Mouse (Mus musculus): ENCODE results near the gene Il22ra2.

Il22ra2 gene

DNA sequence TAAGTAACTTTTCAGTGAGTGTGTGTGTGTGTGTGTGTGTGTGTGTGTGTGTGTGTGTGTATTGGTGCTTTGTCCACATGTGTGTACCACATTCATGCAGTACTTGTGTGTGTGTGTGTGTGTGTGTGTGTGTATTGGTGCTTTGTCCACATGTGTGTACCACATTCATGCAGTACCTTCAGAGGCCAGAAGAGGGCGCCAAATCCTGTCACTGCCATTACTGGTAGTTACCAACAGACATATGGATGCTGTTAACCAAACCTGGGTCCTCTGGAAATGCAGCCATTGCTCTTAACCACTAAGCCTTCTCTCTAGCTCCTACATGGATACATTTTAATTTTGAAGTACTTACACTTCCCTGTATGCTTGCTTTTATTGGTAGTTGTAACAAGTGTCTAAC, 20.3 kb upstream of the Il22ra2 start:
- DNase-seq: peak; percentile 17 to 28

DNA sequence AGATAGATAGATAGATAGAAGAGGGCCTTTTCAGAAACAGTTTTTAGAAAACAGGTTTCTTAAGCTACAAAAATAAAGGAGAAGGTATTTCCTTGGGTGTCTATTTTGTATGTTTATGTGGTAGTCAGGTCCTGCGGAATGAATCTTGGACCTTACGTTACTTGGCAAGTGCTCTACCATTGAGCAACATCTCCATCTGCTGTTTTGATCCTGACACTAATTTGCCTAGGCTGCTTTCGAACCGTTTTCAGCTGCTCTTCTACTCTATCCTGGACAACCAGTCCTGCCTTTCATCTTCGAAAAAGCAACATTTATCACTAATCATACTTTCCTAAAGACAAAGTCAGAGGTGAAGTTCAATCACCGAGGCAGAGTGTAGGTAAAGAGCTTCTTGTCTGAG, 18.6 kb upstream of the Il22ra2 start:
- DNase-seq: no peak

DNA sequence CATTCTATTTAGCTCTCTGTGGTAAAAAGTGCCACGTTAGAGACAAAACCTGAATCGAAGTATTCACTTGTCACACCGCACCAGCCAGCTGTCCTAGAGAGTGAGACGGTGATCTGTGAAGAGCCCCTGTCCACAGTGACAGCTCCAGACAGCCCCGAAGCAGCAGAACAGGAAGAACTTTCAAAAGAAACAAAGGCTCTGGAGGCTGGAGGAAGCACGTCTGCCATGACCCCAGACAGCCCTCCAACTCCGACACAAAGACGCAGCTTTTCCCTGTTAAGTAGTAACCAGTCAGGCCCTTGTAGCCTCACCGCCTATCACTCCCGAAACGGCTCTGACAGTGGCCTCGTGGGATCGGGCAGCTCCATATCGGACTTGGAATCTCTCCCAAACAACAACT, 12.7 kb upstream of the Il22ra2 start:
- DNase-seq: no peak

GRCm38 (mm10) chr10:19611616-19612015, 10.2 kb upstream of the Il22ra2 start:
- no peak for DNase-seq

- no peak for DNase-seq
Observed at GRCm38 (mm10) chr10:19613111-19613753, 8.6 kb upstream of the Il22ra2 start.

DNA sequence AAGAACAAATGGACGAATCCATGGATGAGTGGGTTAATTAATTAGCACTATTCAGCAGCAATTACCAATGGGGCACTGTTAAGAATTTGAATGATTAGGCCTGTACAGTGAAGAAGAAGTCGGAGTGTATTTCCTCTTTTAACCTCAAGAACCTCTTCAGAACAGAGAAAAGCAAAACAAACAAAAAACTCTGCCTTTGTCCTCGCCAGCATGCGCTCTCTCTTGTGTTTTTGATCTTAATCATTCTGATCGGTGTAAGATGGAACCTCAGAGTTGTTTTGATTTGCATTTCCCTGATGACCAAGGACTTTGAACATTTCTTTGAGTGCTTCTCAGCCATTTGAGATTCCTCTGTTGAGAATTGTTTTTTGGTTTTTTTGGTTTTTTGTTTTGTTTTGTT, 2.1 kb upstream of the Il22ra2 start:
- DNase-seq: no peak

DNA sequence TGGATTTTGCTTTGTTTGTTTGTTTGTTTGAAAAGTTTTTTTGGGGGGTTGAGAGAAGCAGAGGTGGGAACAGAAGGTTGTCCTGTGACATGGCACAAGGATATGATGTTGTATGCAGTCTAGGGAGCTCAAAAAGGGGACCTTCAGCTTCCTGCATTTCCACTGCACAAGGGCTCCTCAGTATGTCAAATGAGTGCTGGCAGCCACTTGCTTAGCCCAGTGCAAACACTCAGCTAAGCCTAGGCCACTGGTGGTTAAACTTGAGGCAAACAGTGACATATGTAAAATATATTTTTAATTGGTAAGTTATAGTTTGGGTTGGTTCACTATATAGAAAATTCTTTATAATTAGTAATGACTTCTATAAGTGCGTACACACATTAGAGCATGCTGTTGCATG, 2.8 kb downstream of the Il22ra2 start:
- DNase-seq: no peak

- DNase-seq: no peak
Observed at GRCm38 (mm10) chr10:19627342-19627741, 5.5 kb downstream of the Il22ra2 start.

DNA sequence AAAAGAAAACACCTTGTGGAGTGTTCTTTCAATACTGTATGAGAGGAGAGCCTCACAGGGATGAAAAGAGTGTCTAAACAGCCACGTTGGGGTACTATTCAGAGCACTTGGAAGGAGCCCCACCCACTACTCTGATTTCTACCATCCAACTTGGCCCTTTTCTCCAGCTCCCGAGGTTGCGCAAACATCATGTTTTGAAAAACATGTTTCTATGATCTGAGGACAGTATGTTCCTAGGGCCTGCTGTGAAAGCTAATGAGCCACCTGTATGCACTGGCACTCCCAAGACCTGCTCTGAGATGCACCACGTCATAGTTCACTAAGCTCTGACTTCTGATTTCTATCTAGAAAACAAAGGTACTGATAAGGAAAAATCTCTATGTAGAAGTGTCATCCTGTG, 6.0 kb downstream of the Il22ra2 start:
- no peak for DNase-seq

- DNase-seq: no peak
Observed at GRCm38 (mm10) chr10:19631616-19632195, 9.9 kb downstream of the Il22ra2 start.

DNA sequence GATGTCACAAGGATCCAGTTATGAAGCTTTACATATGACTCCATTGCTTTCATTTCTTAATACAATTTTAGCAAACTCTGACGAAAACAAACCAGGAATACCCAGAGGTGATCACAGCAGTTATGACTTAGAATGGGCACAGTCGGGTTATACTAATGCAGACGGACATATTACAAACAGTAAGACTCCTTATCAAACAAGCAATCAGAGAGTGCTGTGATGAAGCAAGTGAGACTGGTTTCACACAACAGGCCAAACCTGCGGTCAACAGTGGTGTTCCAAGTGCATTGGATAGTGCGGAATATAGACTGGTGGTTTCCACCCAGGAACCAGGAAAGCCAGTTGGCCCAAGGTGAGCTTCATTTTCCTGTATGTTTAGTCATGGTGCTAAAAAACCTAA, 17.1 kb downstream of the Il22ra2 start:
- no peak for DNase-seq

GRCm38 (mm10) chr10:19639630-19640029, 17.8 kb downstream of the Il22ra2 start:
- DNase-seq: no peak

DNA sequence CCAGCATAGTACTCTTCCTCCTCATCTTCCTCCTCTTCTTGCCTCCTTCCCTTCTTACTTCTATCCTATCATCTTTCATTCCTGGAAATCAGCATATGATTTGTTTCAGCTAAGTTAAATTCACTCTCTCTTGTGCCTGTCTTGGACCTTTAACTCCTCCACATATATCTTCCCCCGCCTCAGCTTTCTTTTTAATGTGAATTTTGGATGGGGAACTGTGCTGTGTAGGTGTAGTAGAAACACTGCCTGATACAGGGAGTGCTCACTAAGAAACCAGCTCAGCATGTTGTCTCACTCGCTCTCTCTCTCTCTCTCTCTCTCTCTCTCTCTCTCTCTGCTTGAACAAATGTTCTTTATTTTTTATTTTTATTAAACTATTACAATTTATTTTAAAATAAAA, 23.3 kb downstream of the Il22ra2 start:
- no peak for DNase-seq

- DNase-seq: no peak
Observed at GRCm38 (mm10) chr10:19657426-19657825, 35.6 kb downstream of the Il22ra2 start.

GRCm38 (mm10) chr10:19659953-19660352, 38.2 kb downstream of the Il22ra2 start:
- DNase-seq: no peak

DNA sequence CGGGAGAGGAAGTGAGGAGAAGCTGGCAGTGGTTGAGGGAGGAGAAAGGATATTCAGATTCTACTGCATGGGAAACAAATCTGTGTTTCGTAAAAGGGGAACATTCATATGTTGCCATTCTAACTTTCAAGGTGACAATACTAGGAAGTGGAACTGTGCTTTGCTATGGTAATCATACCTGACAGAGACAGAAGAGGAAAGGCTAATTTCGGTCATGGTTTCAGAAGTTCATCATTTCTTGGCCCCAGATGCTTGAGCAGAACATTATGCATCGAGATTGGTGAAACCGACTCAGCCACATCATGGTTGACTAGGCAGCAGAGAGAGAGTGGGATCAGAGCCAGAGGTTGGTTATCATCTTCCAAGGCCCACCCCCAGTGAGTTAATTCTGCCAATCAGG, 47.2 kb downstream of the Il22ra2 start:
- DNase-seq: no peak

DNA sequence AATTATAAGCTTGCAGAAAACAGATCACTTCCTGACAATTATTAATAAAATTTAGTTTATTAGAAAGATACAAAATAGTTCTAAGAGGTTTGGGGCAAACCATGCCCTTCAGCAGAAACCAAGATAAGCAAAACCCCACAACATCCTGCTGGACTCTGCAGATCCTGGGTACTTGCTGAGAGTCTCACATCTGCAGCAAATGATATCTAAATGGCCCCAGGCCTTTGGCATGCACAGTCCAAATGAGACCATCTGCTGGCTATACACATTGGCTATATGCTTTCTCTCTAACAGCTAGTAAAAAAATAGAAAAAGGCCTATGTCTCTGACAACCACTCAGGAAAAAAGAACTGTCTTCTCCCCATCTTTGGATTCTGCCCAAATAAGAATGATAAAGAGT, 50.2 kb downstream of the Il22ra2 start:
- DNase-seq: no peak

DNA sequence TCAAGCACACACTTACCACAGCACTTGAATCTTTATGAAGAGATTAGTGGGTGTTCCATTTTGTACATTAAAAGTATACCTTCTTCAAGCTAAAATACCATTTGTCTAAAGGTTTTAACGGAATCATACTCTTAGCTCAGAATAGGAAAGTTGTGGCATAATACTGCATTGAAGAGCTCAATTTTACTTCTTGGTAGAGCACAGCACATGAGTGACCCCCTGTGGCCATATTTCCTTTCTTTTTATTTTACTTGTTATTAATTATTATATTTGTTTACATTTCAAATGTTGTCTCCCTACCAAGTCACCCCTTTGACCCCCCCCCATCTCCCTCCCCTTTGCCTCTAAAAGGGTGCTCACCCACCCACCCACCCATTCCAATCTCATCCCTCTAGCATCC, 51.3 kb downstream of the Il22ra2 start:
- DNase-seq: no peak
